Mouse (Mus musculus) lung, adult 2 months (tissue): ENCODE measurements around the gene Tmem92. TPM values are rescaled to one million over a fixed set of nuclear protein-coding genes. Genes with fewer than 3 reads are reported as not detected.
"Not testable (repeated sequence)": the region's sequence is repeated elsewhere in the genome, so short reads cannot be mapped to it uniquely, and the experiment has no call there.

ENCODE experiments used
- DNase-seq: peaks from one replicate; pipeline ENCODE4 v3.0.0; 2022
- H3K4me1 ChIP-seq: fragments of 200-500 bp; 2 replicates; pipeline ENCODE4 v1.6.1; 2011; ENCODE audit warnings: low read length; ENCODE audit not compliant: control insufficient read depth, insufficient read depth
- H3K4me3 ChIP-seq: fragments of 200-500 bp; replicated peaks from 2 replicates; pipeline ENCODE3; 2011; ENCODE audit warnings: low read depth, mild to moderate bottlenecking, control low read depth, low read length; ENCODE audit errors: extremely low read depth
- CTCF ChIP-seq: fragments of 200-500 bp; IDR thresholded peaks from 2 replicates; pipeline ENCODE4 v1.5.1; 2011; ENCODE audit warnings: mild to moderate bottlenecking, low read length, control low read depth; ENCODE audit not compliant: insufficient read depth
- POLR2A ChIP-seq: fragments of 200-500 bp; IDR thresholded peaks from 2 replicates; pipeline ENCODE4 v1.6.1; 2011; ENCODE audit warnings: low read depth, mild to moderate bottlenecking, control low read depth, low read length, borderline replicate concordance; ENCODE audit errors: extremely low read depth
- WGBS: fragments of 180-500 bp; shearing (Covaris S2); methylation state at CpG from one replicate; pipeline ENCODE4 v1.1.7; 2018; 5-methylcytosine and 5-hydroxymethylcytosine counted together
- polyA plus RNA-seq: library from polyadenylated mRNA; depleted of rRNA; stranded (reverse); fragments of >200 nt; gene quantifications from 2 replicates; pipeline ENCODE4 v1.2.3, GENCODE M21; 2012; rRNA removed

Gene Tmem92
- not detected in 2 replicates for polyA plus RNA-seq

DNA sequence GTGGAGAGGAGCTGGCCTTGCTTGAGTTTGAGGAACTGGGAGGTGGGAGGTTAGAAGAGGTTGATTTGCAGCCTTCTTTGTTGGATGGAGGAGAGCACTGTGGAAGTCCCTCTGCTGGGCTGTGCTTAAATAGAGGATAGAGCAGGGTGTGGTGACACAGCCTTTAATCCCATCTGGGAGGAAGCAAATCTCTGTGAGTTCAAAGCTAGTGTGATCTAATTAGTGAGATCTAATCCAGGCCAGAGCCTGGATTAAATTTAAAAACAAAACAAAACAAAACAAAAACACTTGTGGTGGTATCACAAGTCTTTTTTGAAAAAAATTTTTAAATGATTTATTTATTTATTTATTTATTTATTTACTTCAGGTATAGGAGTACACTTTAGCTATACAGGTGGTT, at the start of gene Tmem92:
Gene Tmem92, minus strand, starts transcription at position 101 of the 400 bp plus-strand sequence.
- H3K4me1 ChIP-seq: no peaks in the 10 kb centered on the region
- DNase-seq: no peak
- TF ChIP-seq CTCF (no peak), POLR2A (no peak)

DNA sequence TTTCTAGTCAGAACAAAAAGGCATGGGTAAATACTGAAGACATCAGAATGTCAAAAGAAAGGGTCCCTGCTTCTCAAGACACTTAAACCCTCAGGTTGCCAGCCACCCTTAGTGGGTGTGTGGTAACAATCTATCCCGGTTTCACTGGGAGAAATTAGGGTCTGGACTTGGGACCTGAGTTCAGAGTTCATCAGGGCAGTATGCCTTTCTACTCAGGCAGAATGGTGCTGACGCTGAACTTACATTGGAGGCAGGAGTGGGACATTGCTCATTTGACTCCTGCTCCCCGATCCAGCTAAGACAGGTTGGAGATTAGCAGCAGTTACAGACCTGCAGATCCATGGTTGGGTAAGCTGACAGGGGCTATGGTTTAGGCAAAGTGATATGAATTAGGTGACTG, 46.5 kb upstream of the Tmem92 start:
- WGBS: 69% methylated on average over 3 of the region's 3 CpGs
- Histone ChIP-seq H3K4me3 (no peak overlapping the region), H3K4me1 (no peaks in the 10 kb centered on the region)
- no peak for DNase-seq
- TF ChIP-seq CTCF (no peak), POLR2A (no peak)

More for the DNA sequence above, at the start of gene Tmem92:
- H3K4me3 ChIP-seq: no peak within 1 kb of the TSS

DNA sequence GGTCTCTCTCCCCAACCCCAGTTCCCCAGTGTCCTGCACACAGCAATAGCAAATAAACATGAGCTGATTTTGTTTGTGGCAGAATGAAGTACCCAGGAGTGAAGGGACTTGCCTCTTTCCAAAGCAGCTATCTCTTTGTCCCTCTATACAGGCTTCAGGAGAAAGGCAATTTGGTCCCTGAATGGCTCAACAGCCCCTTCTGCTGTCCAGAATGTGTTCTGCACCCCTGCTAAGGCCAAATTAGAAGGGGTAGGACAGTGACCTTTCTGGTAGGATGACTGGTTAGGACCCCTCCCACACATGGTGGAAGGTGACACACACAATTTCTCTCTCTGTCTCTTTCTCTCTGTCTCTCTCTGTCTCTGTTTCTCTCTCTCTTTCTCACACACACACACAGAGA, 36.9 kb upstream of the Tmem92 start:
- DNase-seq, H3K4me3 ChIP-seq, H3K4me1 ChIP-seq: not testable (repeated sequence)
- TF ChIP-seq CTCF: peak; percentile 21; the same call in 1 of the 2 replicates

DNA sequence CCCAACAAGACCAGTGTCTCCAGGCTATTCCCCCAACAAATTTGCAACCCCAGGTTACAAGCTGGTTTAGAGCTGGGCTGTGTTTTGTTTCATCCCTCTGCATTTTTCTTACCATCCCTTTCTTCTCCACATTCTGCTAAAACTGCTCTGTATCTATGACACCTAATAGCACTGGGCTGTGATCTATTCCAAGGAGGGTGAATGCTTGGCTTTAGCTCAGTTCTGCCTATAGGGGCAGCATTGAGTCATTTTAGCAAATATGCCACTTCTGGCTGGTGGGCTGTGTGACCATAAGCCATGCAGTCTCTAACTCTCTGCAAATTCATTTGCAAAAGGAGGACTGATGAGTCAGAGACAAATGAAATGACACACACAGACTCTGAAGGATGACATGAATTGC, 36.4 kb upstream of the Tmem92 start:
- not testable (repeated sequence) for DNase-seq, H3K4me3 ChIP-seq, H3K4me1 ChIP-seq

DNA sequence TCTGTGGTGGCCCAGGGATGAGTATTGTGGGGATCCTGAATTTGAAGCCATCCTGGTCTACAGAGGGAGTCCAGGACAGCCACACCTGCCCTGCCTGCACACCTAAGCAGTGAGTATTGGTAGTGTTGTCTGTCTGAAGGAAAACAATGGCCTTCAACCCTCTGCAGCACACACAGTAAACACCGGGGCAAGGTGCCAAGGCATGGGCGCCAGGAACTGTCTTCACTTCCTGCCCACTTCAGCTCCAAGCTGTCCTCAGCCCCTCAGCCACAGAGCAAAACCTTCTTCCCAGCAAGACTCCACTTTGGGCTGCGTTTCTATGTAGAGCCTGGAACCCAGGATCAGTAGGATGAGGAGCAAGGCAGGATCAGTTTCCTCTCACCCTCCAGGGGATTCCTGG, 29.0 kb upstream of the Tmem92 start:
- not testable (repeated sequence) for H3K4me1 ChIP-seq, DNase-seq, H3K4me3 ChIP-seq
- 23% methylated on average over 3 of the region's 3 CpGs for WGBS

DNA sequence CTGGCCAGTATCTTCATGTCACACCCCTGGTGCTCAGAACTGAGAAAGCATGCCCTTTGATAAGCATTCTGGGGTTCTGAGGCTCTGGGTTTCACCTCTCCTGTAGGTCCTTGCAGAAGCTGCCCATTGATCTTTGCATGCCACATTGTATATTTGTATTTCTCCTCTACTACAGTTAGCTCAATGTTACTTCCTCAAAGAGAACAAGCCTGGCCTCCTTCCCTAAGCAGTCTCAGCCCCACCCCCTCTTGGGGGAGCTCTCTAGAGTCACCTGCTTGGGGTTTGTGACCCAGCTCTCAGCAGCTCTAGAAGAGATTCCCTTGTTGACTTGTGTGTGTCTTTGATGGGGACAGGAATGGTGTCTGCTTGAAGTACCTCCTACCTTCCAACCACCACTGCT, 9.2 kb upstream of the Tmem92 start:
- DNase-seq: no peak
- Histone ChIP-seq H3K4me1 (no peaks in the 10 kb centered on the region), H3K4me3 (no peak overlapping the region)
- TF ChIP-seq CTCF (no peak), POLR2A (no peak)

DNA sequence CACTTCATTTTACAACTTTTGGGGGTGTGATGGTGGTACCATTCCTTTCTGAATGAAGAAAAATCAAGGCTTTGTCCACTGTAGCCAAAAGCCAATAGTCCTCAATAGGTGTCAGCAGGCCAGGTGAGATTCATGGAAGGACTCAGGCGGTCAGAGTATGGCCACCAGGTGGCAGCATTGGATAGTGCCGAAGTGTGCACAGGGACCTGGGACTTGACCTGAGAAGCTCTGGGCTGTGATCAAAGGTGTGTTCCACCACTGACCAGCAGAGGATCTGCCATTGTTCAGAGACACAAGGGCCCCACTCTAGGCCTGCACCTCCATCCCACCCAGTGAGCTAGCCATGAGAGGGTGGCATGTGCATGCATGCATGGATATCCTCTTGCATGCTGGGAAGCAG, 2.7 kb upstream of the Tmem92 start:
- H3K4me1 ChIP-seq: no peaks in the 10 kb centered on the region
- peak; percentile 70 for DNase-seq
- H3K4me3 ChIP-seq: no peak overlapping the region
- TF ChIP-seq CTCF: peak; percentile 73
- no peak for TF ChIP-seq POLR2A
- WGBS: 9% methylated on average over 2 of the region's 2 CpGs

DNA sequence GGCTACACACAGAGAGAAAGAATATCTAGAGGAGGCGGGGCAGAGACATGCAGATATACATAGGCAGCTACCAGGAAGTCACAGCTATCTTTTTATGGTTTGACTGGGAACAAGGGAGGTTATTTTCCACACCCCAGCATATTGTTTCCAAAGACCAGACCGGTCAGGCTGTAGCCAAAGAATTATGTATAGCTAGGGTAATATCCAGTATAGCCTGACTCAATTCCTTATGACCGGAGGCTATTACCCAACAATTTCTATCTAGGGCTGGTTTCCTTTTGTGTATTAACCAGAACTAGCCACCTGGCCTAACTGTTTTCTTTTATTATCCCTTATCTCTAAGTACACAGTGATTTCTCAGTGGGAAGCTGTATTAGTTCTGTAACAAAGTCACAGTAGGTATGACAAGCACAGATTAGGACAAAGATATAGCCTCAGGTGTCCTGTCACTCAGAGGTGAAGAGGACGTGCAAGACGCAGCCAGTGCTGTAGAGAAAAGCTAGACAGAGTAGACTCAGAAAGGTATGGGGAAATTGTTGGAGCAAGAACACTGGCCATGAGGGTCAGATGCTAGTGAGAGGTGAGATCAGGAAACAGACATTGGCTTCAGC, 7.5 kb downstream of the Tmem92 start:
- H3K4me3 ChIP-seq: no peak overlapping the region
- WGBS: 84% methylated on average over 5 of the region's 5 CpGs
- no peak for DNase-seq
- no peaks in the 10 kb centered on the region for H3K4me1 ChIP-seq
- TF ChIP-seq POLR2A (no peak), CTCF (no peak)

DNA sequence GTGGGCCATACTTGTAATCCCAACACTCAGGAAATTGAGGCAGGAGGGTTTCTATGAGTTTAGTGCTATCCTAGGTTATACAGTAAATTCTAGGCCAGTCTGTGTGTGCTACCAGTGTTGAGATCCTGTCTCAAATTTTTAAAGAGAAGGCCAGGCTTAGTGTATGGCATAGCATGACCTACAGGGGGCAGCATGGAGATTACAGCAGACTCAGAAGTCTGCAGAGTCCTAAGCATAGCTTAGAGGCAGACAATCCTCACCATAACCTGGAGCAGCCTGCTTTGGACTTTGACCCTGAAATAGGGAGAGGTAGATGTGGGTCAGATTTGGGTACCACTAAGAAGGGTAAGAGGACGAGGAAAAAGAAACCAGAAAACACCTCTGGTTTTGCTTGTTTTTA, 8.7 kb downstream of the Tmem92 start:
- TF ChIP-seq POLR2A: no peak
- TF ChIP-seq CTCF: no peak
- DNase-seq: no peak
- Histone ChIP-seq H3K4me1 (no peaks in the 10 kb centered on the region), H3K4me3 (no peak overlapping the region)
- 83% methylated on average over 1 of the region's 1 CpGs for WGBS

DNA sequence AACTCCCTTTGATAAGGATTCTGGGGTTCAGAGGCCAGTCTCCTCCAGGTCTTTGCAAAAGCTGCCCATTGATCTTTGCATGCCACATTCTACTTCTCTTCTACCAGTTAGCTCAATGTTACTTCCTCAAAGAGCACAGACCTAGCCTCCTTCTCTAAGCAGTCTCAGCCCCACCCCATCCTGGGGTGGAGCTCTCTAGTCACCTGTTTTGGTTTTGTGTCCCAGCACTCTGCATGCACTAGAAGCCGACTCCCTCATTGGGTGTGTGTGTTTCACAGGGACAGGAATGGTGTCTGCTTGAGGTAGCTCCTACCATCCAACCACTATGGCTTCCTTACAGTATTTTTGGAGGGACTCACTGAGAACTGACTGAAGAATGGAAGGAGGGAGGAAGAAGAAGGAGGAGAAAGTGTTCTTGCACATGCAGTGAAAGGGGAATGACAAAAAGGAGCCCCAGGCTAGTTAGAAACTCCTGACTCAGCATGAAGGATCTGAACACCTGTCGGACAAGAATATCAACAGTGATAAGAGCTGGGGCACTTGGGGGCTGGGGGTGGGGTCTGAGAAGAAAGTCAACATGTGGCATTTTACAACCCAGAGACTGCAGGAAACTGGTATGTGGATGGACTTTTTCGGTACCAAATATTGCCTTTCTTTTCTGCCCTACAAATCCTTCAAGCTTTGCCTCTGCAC, 10.0 kb downstream of the Tmem92 start:
- no peak overlapping the region for H3K4me3 ChIP-seq
- no peak for DNase-seq
- H3K4me1 ChIP-seq: no peaks in the 10 kb centered on the region
- 59% methylated on average over 3 of the region's 3 CpGs for whole genome bisulfite sequencing
- TF ChIP-seq POLR2A: no peak
- TF ChIP-seq CTCF: no peak

DNA sequence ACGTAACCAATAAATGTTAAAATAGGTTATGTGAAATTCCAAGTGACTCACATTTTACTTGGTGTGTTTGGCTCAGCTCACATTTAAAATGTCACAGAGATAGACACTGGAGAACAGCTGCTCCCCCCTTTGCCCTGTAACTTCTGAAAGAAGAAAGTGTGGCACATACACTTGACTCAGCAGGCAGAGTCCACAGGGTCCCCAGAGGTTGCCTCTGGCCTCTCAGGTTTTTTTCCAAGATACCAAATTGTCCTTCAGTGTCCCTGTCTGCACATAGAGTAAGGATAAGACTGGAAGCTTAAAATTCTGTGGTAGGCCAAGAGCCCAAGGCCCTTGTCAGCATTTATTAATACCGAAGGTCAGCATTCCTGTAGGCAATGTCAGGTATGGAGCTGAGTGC, 15.3 kb downstream of the Tmem92 start:
- no peak for DNase-seq
- Histone ChIP-seq H3K4me1 (no peaks in the 10 kb centered on the region), H3K4me3 (no peak overlapping the region)
- 94% methylated on average over 2 of the region's 2 CpGs for WGBS
- TF ChIP-seq POLR2A (no peak), CTCF (no peak)

DNA sequence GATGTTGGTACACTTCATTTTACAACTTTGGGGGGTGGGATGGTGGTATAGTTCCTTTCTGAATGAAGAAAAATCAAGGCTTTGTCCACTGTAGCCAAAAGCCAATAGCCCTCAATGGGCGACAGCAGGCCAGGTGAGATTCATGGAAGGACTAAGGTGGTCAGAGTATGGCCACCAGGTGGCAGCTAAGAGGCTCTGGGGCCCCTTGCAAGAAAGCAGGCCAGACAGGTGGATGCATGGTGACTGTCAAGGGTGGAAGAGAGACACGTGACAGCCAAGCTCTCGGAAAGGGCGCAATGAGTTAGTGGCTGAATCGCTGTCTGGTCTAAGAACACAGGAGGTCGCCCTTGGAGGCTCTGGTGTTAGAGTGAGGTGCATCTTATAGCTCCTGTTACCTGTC, 19.7 kb downstream of the Tmem92 start:
- TF ChIP-seq POLR2A: no peak
- 0 out of 2 replicates have a peak, but pooled peaks have one; percentile 2 for TF ChIP-seq CTCF
- DNase-seq: no peak
- H3K4me3 ChIP-seq: no peak overlapping the region
- 45% methylated on average over 6 of the region's 6 CpGs for WGBS
- H3K4me1 ChIP-seq: no peaks in the 10 kb centered on the region
